Mouse (Mus musculus): ENCODE results near the gene Mylk3.

GRCm38 (mm10) chr8:85329506-85329905 is 56.6 kb downstream of the Mylk3 start:
- TF ChIP-seq EP300 (IDR thresholded peaks at IDR 0.05) (no peak), CTCF (IDR thresholded peaks at IDR 0.05) (no peak)
